Mouse (Mus musculus) forelimb bud, embryonic 11.5 days (tissue): ENCODE measurements around the gene P4hb.
A peak's percentile ranks its signal among the peaks of the same experiment; 100 is the strongest.
"Not testable (repeated sequence)": the region's sequence is repeated elsewhere in the genome, so short reads cannot be mapped to it uniquely, and the experiment has no call there.

Experiments
- DNase-seq: peaks from one replicate; pipeline ENCODE4 v3.0.0-alpha.2; 2012; ENCODE audit warnings: low read depth, low spot score

P4hb gene

DNA sequence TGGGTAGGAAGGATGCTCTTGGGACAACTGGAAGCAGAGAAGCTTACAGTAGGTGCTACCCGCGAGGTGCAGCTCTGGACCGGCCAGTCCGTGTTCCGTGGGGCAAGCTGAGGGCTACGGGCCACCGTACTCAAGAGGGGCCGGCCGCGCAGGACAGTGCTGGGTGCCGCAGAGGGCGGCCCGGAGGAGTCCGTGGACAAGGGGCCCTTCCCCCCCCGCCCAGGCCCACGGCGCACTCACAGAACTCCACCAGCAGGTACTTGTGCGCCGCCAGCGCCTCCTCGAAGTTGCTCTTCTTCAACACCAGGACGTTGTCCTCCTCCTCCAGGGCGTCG, 669 bp downstream of the P4hb start:
- DNase-seq: no peak

DNA sequence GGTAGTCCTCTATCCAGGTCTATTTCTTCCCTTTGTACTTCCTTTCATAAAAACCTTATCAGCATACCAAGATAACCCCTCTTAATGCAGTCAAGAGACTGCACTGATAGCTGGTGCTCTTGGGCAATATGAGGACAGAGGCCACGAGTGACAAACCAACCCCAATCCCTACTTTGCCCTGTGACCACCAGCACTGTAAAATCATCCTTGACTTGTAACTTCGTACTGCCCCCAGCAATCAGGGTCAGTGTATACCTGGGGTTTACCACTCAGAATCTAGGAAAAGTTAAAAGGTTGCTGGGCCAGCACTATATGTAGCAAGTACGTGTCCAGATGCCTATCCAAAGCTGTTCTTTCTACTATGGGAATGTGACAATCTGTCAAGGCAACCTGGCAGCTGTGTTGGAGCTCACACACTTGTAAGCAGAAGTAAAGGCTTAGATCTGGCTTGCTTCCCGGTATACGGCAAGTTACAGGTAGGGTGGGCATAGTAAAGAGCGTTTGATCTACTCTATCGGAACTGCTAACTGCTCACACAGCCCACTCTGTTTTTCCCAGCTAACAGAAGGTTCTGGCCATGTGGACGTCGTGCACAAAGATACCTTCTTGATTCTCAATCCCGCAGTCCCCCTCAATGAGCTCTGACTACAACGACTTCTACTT, 1.2 kb downstream of the P4hb start:
- no peak for DNase-seq

- no peak for DNase-seq
These were observed 1.9 kb downstream of the P4hb start for GRCm38 (mm10) chr11:120571122-120571521.

DNA sequence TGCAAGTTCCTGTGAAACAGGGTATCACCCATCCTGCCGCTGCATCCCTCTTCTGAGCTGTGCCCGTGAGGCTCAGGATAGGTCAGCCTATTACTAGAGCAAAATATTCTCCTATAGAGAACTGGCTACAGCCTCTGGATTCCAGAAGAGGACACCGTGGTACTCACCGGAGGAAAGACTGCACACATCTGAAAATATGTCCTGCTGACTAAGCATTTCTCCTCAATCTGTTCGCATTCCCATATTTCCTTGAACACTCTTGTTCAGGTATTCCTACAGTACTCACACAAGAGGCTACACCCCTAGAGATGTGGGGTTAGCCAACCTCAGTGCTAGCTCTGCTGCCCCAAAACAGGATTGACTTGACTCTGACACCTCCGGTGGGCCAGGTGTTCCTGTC, 4.7 kb downstream of the P4hb start:
- DNase-seq: no peak

DNA sequence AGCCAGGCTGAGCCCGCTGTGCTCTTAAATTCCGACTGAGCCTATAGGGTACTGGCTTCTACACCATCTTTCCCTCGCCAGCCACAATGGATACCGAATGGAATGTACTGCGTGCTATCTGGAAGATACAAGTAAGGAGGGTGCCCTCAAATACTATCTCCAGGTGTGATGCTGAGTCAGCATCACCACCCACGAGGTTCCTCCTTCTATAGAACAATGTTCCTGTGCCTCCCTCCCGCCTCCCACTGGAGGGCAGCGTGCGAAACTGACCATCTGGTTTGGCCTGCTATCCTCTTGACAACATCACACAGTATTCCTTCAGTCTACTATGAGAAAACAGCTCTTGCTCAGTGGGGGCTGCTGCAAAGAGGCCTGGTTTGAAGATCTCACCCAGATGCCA, 7.9 kb downstream of the P4hb start:
- no peak for DNase-seq

DNA sequence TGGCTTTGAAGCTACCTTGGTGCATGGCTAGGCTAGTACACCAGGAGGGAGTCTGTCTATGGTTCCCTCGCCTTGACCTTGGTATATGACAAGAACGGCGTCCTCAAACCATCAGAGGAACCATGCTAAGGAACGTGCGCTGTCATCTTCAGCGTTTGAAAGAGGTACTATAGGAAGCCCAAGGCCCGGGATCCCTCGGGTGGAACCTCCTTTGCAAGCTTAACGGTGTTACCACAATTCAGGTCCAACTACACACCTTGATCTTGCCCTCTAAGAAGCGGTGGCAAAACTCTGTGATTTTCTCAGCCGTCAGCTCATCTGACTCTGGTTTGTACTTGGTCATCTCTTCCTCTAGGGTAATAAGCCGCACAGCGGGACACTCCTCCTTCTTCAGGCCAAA, 10.1 kb downstream of the P4hb start:
- no peak for DNase-seq

DNA sequence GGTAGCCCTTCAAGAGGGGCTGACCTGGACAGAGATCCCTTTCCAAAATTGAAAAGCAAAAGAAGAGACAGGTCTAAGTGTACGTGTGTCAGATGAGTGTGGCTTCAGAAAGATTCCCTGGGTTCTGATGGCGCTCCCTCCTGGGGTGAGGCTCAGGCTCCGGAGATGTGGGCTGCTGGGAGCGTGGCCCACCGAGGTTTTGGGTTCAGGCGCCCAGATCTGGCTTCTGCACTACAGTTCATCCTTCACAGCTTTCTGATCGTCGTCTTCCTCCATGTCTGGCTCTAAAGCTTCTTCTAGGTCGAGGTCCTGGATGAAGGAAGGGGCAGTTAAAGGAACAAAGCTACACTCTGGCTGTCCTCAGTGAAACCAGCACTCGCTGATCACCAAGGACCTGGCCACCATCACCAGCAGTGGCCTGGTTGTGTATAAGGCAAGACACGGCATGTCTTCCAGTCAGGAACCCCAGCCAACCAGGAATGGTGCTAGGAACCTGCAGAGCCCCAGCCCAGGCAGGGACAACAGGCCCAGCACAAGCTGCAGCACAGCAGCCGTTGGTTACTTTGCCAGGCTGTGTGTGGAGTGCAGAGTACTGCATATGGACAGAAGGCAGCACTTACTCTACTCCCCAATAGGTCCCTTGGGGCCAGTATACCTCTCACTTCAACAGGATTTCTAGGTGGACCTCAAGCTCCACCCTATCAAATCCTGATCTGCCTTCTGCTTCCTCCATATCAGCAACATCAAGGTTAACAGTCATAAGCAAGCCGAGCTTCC, 11.9 kb downstream of the P4hb start:
- no peak for DNase-seq

DNA sequence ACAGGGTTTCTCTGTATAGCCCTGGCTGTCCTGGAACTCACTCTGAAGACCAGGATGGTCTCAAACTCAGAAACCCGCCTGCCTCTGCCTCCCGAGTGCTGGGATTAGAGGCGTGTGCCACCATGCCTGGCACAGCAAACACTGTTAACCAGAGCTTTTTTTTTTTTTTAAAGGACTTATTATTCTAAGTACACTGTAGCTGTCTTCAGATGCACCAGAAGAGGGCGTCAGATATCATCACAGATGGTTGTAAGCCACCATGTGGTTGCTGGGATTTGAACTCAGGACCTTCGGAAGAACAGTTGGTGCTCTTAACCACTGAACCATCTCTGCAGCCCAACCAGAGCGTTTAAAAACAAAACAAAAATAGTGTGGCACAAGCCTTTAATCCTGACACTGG, 14.2 kb downstream of the P4hb start:
- DNase-seq: not testable (repeated sequence)

DNA sequence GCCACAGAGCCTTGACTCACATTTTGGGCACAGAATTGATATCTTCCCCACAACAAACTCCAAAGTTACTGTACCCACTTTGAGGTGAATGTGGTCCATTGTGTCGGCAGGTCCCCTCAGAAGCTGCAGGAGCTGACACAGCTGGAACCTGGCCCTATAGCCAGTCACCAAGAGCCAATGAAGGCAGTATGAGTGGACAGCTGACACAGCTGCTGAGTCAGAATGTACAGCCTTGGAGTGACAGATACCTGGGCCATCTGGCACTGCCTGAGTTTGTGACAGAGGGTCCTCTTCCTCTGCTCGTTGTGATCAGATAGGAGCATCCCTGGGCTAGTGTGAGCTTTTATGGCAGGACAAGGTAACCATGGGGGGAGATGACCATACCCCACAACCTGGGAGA, 17.8 kb downstream of the P4hb start:
- no peak for DNase-seq

DNA sequence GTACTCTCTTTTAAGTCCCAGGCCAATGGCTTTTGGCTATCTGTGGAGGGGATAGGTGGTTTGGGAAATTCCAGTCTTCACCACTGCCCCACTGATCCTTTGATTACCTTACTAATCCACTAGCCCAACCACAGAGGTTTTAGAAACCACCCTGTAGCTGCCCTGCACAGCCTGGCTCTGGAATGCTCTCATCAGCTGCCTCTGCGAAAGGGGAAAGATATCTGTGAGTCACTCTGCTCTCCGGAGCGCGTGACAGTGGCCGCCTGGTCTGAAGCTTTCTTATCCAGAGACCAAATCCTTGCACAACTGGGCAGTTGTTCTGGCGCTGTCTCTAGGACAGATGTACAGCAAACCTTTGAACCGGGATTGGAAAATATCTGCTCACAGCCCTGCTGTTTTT, 18.2 kb downstream of the P4hb start:
- DNase-seq: no peak

DNA sequence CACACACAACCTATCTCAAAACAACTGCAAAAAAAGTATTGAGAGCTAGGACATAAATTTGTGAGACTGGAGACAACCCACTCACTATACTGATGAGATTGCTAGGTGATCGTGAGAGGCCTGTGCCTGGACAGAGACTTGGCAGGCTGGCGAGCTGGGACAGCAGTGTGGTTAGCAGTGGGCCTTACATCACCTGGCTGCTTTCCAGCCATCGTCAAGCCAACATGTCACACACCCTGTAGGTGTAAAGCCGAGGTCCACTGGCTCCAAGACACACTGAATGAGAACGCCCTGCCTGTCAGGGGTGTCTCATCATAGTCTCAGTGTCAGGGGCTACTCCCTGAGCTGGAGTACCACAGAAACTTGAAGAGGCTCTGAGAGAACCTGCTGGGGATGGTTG, 20.3 kb downstream of the P4hb start:
- no peak for DNase-seq

DNA sequence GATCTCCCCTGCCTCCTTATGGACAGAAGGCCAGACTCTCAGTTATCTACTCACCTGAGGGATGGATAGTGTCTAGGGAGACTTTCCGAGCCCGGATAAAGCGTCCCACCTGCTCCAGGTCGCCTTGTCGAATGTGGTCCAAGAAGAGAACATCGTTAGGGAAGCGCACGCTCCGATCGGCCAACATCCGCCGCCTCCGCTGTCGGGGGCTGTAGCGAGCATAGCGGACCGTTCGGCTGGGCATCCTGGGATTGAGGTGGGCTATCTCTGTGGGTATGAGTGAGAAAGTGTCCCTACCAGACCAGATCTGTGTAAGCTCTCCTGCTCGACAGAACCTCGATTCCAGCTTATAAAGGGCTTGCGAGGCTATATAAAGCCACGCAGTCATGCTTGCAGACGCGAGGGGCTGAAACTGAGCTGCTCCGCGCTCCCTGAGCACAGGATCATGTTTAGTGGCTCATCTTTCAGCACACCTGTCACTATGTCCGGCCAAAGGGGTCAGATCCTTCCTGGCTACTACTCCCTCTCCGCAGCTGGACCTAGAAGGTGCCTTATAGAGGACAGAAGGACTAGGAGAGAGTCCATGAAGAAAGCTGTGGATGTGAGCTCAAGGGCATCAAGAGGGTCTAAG, 22.1 kb downstream of the P4hb start, which contains the start of gene Ppp1r27:
Gene Ppp1r27, minus strand, starts transcription at position 323 of the 631 bp plus-strand sequence.
- no peak for DNase-seq

GRCm38 (mm10) chr11:120549986-120550809, 22.9 kb downstream of the P4hb start:
- DNase-seq: no peak

- DNase-seq: peak; percentile 83
These were observed 23.7 kb downstream of the P4hb start, which contains the start of gene Mcrip1 for GRCm38 (mm10) chr11:120549168-120549945. Gene Mcrip1 (minus strand): TSS chr11:120549727.

DNA sequence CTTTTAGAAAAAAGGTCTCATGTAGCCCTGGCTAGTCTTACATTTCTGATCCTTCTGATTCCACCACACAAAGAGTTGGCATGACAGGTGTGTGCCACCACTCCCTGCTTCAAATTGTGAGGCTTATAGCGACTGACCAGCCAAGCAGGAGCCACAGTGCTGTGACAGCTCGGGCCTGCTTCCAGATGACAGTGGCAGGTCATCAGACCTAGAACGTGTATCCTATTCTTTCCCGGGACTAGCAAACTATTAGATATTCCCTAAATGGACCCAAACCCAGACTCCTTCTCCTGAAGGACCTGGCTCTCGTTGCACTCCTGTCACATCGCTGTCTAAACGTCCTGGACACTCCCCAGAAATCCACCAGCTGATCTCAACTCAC, 24.3 kb downstream of the P4hb start:
- DNase-seq: no peak

GRCm38 (mm10) chr11:120548214-120548613, 24.8 kb downstream of the P4hb start:
- no peak for DNase-seq

- no peak for DNase-seq
These were observed 25.6 kb downstream of the P4hb start for GRCm38 (mm10) chr11:120547469-120547868.

DNA sequence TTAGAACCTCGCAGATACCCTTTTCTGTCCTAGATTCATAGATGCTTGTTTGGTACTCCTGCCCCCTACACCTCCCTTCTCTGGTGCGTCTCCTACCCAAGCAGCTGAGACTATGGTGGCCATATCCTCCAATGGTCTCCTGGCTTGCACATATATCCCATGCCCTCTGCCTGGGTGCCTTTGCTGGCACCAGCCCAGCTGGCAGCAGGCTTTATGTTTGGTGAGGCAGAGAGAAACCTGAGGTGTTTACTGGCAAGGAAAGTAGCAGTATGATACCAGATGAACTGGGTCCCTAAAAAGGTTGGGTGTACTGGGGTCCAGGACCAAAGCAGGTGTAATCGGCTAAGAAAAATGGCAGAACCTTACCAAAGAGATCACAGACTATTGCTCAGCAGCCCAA, 27.1 kb downstream of the P4hb start:
- DNase-seq: no peak

- no peak for DNase-seq
These were observed 30.7 kb downstream of the P4hb start for GRCm38 (mm10) chr11:120542376-120542775.

DNA sequence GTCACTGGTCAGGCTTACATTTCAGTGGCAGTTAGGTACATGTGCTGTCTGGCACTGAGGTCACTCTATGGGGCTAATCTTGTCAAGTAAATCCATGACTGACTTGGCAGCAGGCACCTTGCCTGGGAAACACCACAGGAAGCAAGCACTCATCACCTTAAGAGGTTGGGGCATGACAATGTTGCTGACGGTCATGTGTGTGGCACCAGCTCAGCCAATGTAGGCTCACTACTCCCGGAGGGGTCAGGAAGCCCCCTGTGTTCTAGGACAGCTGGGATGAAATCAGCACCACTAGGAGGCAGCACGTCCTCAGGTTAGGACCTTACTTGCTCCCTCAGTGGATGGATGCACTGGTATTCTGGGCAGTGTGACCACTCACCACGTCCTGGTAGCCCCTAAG, 31.1 kb downstream of the P4hb start:
- no peak for DNase-seq

DNA sequence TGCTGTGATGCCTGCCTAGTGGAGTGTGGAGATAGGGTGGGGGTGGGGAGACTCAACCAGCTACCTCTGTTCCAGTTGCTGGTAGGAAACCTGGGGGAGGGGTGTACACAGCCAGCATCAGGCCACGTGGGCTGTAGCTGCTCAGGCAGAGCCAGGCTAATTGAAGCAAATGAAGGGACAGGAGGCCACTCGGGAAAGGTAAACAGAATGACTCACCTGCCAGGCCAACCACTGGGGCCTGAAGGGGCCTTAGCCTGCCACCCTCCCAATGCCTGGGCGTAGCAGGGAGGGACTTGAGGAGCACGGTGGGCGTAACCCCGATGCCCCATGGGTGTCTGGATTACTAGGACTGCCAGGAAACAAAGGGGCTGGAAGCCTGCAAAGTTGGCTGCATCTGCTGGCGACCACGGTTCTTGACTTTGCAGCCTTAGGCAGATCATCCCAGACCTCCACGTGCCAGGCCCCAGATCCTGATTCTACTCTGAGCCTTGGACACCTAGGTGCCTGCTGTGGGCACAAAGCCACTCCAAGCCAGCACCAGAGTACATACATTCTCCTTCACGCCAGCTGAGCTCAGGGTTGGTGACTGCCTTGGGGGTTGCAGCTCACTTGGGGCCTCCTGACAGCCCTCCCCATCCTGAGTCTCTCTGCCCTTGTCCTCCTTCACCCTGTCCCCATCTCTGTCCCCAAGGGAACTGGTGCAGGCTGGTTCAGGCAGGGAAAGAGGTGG, 33.6 kb downstream of the P4hb start:
- DNase-seq: no peak
